Mouse (Mus musculus): ENCODE measurements around the gene Gm49358.

- no peak for TF ChIP-seq CTCF (IDR thresholded peaks at IDR 0.05; ENCODE audit: borderline replicate concordance, insufficient read depth, low read depth, low read length)
- TF ChIP-seq POLR2A (IDR thresholded peaks at IDR 0.05; ENCODE audit: borderline replicate concordance, insufficient read depth, low read length), result no peak
These were observed 78.9 kb downstream of the Gm49358 start for GRCm38 (mm10) chr10:86842659-86843058.
